Mouse (Mus musculus) small intestine, adult 2 months (tissue): ENCODE data around the gene Atp8a2. TPM values are rescaled to one million over a fixed set of nuclear protein-coding genes. Genes with fewer than 3 reads are reported as not detected.
"Not testable (repeated sequence)": the region's sequence is repeated elsewhere in the genome, so short reads cannot be mapped to it uniquely, and the experiment has no call there.

Source experiments
- H3K27ac ChIP-seq: fragments of 200-500 bp; 2 replicates; pipeline ENCODE4 v1.5.1; 2012; ENCODE audit warnings: low read depth, low read length, control low read depth, inconsistent platforms; ENCODE audit not compliant: insufficient read depth
- H3K27me3 ChIP-seq: fragments of 200-500 bp; 2 replicates; pipeline ENCODE4 v1.6.1; 2012; ENCODE audit warnings: mild to moderate bottlenecking, moderate library complexity, low read length, inconsistent platforms; ENCODE audit not compliant: control insufficient read depth, insufficient read depth
- H3K36me3 ChIP-seq: fragments of 200-500 bp; 2 replicates; pipeline ENCODE4 v1.6.1; 2012; ENCODE audit warnings: mild to moderate bottlenecking, low read length, control low read depth, inconsistent platforms; ENCODE audit not compliant: control insufficient read depth, insufficient read depth
- H3K4me1 ChIP-seq: fragments of 200-500 bp; 2 replicates; pipeline ENCODE4 v1.6.1; 2012; ENCODE audit warnings: low read length, inconsistent platforms, mixed read lengths; ENCODE audit not compliant: control insufficient read depth, insufficient read depth, insufficient read length
- H3K4me3 ChIP-seq: fragments of 200-500 bp; 2 replicates; pipeline ENCODE4 v1.5.1; 2012; ENCODE audit warnings: low read depth, mild to moderate bottlenecking, control low read depth, inconsistent platforms, low read length, moderate library complexity
- CTCF ChIP-seq: fragments of 200-500 bp; IDR thresholded peaks from 2 replicates; pipeline ENCODE4 v1.5.1; 2012; ENCODE audit warnings: low read depth, mild to moderate bottlenecking, control low read depth, inconsistent platforms, low read length, moderate library complexity, mixed read lengths; ENCODE audit not compliant: insufficient replicate concordance, insufficient read length; ENCODE audit errors: extremely low read depth
- POLR2A ChIP-seq: fragments of 200-500 bp; IDR thresholded peaks from 2 replicates; pipeline ENCODE4 v1.6.1; 2012; ENCODE audit warnings: low read depth, mild to moderate bottlenecking, control low read depth, inconsistent platforms, low read length, moderate library complexity
- WGBS: fragments of 180-500 bp; shearing (Covaris S2); methylation state at CpG from one replicate; pipeline ENCODE4 v1.1.7; 2018; 5-methylcytosine and 5-hydroxymethylcytosine counted together
- polyA plus RNA-seq: library from polyadenylated mRNA; depleted of rRNA; stranded (reverse); fragments of >200 nt; gene quantifications from 2 replicates; pipeline ENCODE4 v1.2.3, GENCODE M21; 2012

Atp8a2 gene
- polyA plus RNA-seq, 1 experiment: 3.7 TPM

GRCm38 (mm10) chr14:59721957-59722356 lies 475.0 kb downstream of the Atp8a2 start:
- Histone ChIP-seq H3K27ac (no peak overlapping the region), H3K36me3 (no peaks in the 10 kb centered on the region), H3K4me1 (no peaks in the 10 kb centered on the region), H3K4me3 (no peak overlapping the region), H3K27me3 (no peaks in the 10 kb centered on the region)
- WGBS: 78% methylated on average over 4 of the region's 4 CpGs
- no peak for TF ChIP-seq CTCF
- no peak for TF ChIP-seq POLR2A

- no peaks in the 10 kb centered on the region for H3K27me3 ChIP-seq
- no peak for TF ChIP-seq CTCF
- TF ChIP-seq POLR2A: no peak
- no peaks in the 10 kb centered on the region for H3K36me3 ChIP-seq
- no peaks in the 10 kb centered on the region for H3K4me1 ChIP-seq
- no peak overlapping the region for H3K27ac ChIP-seq
- H3K4me3 ChIP-seq: no peak overlapping the region
- WGBS: 91% methylated on average over 3 of the region's 3 CpGs
These were observed 475.6 kb downstream of the Atp8a2 start for GRCm38 (mm10) chr14:59721356-59721755.

GRCm38 (mm10) chr14:59720386-59720785 lies 476.6 kb downstream of the Atp8a2 start:
- 86% methylated on average over 4 of the region's 4 CpGs for WGBS
- H3K36me3 ChIP-seq: no peaks in the 10 kb centered on the region
- H3K27me3 ChIP-seq: no peaks in the 10 kb centered on the region
- H3K27ac ChIP-seq: no peak overlapping the region
- no peaks in the 10 kb centered on the region for H3K4me1 ChIP-seq
- no peak overlapping the region for H3K4me3 ChIP-seq
- TF ChIP-seq POLR2A (no peak), CTCF (no peak)

- not testable (repeated sequence) for H3K27me3 ChIP-seq, H3K4me1 ChIP-seq, H3K4me3 ChIP-seq, H3K36me3 ChIP-seq, H3K27ac ChIP-seq
- 80% methylated on average over 3 of the region's 3 CpGs for WGBS
These were observed 480.4 kb downstream of the Atp8a2 start for GRCm38 (mm10) chr14:59716443-59717085.

GRCm38 (mm10) chr14:59715695-59716442 lies 481.1 kb downstream of the Atp8a2 start:
- Histone ChIP-seq H3K4me1 (no peaks in the 10 kb centered on the region), H3K4me3 (no peak overlapping the region), H3K27ac (no peak overlapping the region), H3K27me3 (no peaks in the 10 kb centered on the region), H3K36me3 (no peaks in the 10 kb centered on the region)
- no peak for TF ChIP-seq CTCF
- TF ChIP-seq POLR2A: no peak
- WGBS: 70% methylated on average over 13 of the region's 13 CpGs

- TF ChIP-seq POLR2A (no peak), CTCF (no peak)
- Histone ChIP-seq H3K36me3 (no peaks in the 10 kb centered on the region), H3K27ac (no peak overlapping the region), H3K4me1 (no peaks in the 10 kb centered on the region), H3K4me3 (no peak overlapping the region), H3K27me3 (no peaks in the 10 kb centered on the region)
- WGBS: 60% methylated on average over 3 of the region's 3 CpGs
These were observed 487.3 kb downstream of the Atp8a2 start for GRCm38 (mm10) chr14:59709505-59710335.

GRCm38 (mm10) chr14:59708009-59708408 lies 489.0 kb downstream of the Atp8a2 start:
- Histone ChIP-seq H3K27me3 (no peaks in the 10 kb centered on the region), H3K4me1 (no peaks in the 10 kb centered on the region), H3K36me3 (no peaks in the 10 kb centered on the region), H3K4me3 (no peak overlapping the region), H3K27ac (no peak overlapping the region)
- WGBS: 89% methylated on average over 7 of the region's 7 CpGs
- TF ChIP-seq POLR2A: no peak
- TF ChIP-seq CTCF: no peak
